Mouse (Mus musculus) layer of hippocampus, postnatal 10 days (tissue): ENCODE data around the gene Scpep1. TPM values are rescaled to one million over a fixed set of nuclear protein-coding genes. Genes with fewer than 3 reads are reported as not detected.

Experiments used
- DNase-seq, 2 experiments: peaks; one replicate each; pipeline ENCODE4 v3.0.0; 2021; ENCODE audit warnings: low spot score in 2 of 2
- total RNA-seq, 2 experiments: library from RNA; stranded (reverse); gene quantifications; 2 replicates each; pipeline ENCODE4 v1.2.3; 2021

Gene Scpep1
- total RNA-seq, 2 experiments from 2014 or later, result 17.9 to 19.0 TPM

DNA sequence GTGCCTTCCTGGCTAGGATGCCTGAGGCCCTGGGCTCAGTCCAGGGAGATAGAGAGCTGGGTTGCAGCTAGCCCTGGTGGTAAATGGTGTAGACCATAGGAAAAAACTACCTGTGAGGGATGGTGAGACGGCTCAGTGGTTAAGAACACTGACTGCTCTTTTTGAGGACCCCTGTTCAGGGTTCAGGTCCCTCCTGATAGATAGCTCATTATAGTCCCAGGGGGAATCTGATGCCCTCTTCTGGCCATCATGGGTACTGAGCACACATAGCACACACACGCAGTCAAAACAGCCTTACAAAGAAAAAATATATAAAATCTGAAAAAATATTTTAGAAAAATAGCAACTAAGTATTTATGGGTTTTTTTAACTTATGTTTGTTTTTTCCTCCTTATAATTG lies 21.1 kb upstream of the Scpep1 start:
- DNase-seq, result no peak

- DNase-seq, result peak; percentile 94 to 96
Measured at GRCm38 (mm10) chr11:88973776-88974701, 18.8 kb upstream of the Scpep1 start.

DNA sequence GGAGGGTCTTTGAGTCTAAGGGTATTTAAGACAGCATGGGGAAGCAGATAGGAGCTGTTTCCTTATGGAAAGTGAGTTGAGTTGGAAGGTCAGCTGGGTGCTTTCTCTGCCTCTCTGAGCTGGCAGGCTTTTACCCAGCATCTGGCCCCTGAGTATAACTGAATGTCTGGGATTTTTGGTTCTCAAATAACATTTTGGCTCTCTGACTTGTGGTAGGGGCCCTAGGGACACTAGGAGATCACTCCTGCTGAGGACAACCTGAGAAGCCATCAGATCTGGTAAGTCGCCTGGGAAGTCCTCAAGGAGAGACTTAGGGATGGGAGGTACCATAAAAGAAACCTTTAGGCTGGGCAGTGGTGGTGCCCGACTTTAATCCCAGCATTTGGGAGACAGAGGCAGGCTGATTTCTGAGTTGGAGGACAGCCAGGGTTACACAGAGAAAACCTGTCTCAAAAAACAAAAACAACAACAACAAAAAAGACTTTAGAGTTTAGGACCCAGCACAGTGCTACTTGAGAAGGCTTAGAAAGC lies 15.0 kb upstream of the Scpep1 start, which contains the start of gene Coil:
Gene Coil, plus strand, starts transcription at position 51 of the 531 bp plus-strand sequence.
- no peak for DNase-seq

- no peak for DNase-seq
Measured at GRCm38 (mm10) chr11:88966881-88967361, 11.7 kb upstream of the Scpep1 start, which contains the start of gene Elobl. Gene Elobl (minus strand): TSS chr11:88966931.

DNA sequence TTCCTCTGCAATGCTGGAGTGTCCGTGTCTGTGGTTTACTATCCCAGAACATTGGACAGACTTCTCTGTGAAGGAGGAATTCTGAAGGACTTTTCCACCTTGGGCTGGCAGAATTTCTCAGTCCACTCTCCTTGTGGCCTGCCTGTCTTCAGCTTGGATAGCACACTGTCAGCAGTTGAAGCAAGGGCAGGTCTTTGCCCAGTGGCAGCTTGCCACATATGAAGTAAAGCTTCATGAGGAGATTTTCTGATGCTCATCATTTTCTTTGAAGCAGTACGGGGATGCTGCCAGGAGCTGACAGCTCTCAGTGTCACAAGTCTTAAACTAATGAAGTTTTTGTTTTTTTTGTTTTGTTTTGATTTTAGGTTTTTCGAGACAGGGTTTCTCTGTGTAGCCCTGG lies 3.6 kb upstream of the Scpep1 start:
- DNase-seq, result no peak

DNA sequence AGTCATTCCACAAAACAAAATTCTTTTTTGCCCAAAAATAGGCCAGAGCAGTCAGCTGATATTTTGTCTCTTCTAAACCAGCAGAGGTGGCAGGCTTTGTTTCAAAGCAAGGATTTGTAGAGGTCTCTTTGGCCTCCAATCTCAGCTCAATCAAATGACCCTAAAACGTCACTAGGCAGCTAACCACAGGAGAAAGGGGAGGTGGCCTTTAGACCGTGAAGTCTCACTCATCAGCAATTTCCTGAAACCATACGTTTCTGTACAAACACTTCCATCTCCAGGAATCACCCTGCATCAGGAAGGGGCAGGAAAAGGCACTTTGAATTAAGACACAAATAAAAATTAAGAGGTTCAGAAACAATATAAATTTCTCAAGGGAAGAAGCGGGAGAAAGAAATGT lies 462 bp downstream of the Scpep1 start:
- DNase-seq, result no peak

GRCm38 (mm10) chr11:88953582-88953981 lies 1.7 kb downstream of the Scpep1 start:
- DNase-seq, result no peak

- DNase-seq, result no peak
Measured at GRCm38 (mm10) chr11:88952117-88952516, 3.1 kb downstream of the Scpep1 start.

DNA sequence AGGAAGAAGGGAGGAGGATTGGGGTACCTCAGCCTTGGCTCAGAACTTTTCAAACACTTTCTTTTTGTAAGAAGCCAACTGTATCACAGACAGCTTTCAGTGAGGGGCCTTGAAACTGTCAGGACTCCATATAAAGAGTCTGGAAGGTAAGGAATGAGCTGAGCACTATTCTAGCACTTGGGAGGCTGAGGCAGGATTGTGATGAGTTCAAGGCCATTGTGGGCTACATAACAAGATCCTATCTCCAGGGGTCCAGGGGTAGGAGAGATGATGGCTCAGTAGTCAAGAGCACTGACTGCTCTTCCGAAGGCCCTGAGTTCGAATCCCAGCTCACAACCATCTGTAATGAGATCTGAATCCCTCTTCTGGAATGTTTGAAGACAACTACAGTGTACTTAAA lies 3.7 kb downstream of the Scpep1 start:
- no peak for DNase-seq

DNA sequence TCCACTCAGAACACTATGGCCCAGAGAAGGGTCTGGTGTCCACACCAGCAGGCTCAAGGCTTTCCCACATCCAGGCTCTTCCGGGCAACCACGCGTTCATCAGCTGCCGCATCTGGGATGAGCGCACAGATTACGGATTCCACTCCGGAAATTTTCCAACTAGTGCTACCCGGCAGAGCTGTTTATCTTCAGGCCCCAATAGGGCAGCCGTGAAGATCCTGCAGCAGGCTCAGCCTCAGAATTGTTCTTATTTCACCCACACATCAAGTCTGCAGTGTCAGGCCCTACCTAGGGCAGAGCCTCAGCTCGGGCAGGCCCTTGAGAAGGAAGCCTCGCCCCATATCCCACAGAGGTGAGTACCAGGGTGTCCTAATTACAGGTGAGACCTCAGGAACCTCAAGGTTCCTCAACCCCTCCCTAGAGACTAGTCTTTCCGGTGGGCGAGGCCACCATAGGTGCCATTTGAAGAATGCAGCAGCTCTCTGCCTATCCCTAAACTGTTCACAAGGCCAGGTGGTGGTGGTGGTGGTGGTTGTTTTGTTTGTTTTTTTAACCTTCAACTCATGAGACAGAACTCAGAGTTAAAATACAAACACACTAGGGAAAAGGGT lies 4.5 kb downstream of the Scpep1 start:
- no peak for DNase-seq

DNA sequence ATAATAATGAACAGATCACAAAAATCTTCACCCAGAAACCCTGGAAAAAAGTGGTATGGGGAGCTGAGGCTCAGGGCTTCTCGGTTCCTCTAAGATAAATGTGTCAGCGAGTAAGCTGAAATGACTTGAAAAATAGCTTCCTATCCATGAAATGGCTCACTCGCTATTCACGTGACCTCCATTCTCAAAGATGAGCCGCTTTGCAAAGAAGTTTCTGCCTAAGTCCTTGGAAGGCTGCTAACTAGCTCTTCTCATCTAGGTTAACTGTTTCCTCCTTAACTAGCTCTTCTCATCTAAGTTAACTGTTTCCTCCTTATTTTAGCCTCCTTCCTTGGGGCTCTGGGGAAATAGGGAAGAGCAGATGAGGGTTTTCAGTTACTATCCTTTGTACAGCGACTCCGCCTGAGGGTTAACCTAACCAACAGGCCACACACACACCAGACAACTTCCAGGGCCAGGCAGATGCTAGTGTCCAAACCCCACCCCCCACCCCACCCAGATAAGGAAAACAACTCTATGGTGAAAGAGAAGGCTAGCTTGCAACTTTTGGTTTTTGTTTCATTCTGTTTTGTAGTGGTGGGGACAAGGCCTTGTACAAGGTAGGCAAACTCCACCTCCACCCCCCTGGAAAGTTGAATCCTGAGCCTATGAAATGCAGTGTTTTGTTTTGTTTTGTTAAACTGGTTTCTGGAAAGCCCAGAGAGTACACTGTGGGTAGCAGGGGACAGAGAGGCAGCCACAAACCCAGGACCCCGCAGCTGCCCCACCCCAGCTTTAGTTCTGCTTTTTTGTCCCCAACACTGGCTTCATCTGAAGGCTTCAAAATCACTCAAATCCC lies 5.2 kb downstream of the Scpep1 start:
- no peak for DNase-seq

- no peak for DNase-seq
Measured at GRCm38 (mm10) chr11:88948896-88949295, 6.4 kb downstream of the Scpep1 start.

- no peak for DNase-seq
Measured at GRCm38 (mm10) chr11:88945971-88946585, 9.2 kb downstream of the Scpep1 start.

DNA sequence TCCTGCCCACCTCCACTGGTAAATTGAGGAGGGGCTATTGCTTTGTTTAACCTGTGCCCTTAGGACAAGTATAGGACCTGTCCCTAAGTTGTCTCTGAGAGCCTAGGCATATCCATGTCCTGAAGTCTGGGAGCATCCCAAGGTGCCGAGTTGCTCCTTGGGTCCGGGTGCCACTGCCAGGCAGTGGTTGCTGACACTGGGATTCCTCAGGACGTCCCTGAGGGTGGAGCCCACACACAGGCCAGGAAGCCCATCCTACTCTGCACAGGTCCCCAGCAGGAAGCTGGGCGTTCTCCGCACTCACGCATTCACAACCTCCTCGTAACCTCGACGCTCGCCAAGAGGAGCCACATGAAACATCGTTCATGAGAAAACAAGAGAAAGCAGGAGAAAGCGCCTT lies 13.8 kb downstream of the Scpep1 start:
- DNase-seq, result no peak

DNA sequence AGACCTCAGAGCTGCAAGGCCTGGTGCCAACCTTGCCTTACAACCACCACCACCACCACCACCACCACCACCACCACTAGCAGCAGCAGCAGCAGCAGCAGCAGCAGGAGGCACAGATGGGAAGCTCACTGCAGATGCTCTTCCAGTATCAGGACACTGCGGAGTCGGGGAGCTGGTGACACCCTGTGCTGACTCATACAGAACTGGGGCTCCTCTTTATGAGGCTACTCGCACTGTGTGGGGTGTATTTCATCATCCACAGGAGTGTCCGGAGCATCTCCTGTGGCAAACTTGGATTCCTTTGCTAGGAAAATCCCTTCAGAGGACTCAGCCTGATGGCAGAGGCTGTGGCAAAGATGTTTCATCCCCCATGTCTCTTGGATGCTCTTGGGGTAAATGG lies 15.6 kb downstream of the Scpep1 start:
- no peak for DNase-seq

GRCm38 (mm10) chr11:88938770-88939169 lies 16.5 kb downstream of the Scpep1 start:
- no peak for DNase-seq

DNA sequence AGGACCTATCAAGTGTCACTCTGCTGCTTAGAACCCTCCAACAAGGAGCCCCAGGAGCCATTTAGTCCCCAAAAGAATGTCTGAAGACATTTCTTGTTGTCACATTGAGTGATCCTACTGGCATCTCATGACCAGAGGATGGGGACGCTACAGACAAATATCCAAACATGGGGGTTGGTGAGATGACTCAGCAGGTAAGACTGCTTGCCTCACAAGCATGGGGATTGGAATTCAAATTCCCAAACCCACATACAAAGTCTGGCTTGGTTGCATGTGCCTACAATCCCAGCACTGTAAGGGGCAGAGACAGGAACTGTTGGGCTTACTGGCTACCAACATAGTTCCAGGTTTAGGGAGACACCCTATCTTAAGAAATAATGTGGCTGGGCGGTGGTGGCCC lies 17.4 kb downstream of the Scpep1 start:
- no peak for DNase-seq

DNA sequence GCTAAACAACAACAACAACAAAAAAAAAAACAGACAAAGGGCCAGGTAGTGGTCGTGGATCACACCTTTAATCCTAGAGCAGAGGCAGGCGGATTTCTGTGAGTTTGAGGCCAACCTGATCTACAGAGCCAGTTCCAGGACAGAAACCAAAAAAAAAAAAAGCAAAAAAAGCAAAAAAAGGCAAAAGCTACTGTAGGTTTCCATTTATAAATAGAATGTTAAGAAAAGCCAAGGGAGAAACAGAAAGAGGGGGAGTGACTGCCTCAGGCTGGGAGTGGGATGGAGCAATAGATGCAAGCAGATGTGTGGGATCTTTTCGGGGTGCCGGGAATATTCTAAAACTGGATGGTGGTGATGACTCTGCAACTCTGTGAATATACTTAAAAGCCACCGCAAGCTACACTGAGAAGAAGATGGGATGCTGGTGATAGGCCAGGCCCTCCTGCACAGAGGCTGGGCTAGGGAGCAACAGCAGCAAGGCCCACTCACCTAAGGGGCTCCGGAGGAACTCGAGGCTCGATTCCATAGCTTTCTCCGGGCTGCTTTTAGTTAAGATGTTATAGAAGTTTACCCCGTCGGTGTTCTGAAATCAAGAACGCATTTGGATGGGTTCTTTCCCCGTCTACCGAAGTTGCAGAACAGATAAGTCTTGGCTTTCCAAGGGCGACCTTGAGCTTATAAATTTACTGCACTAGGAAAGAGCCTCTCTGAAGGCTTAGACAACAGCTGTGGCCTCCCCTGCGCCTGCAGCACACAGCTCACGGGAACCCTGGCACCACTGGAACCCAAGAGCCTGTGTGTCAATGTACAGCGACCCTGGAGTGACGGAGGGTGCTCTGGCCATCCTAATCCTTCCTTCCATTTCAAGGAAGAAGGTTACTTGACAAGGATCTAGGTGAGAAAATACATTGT lies 20.9 kb downstream of the Scpep1 start:
- DNase-seq, result no peak

- DNase-seq, result no peak
Measured at GRCm38 (mm10) chr11:88933030-88933429, 22.2 kb downstream of the Scpep1 start.
